Mouse (Mus musculus) lung, postnatal 0 days (tissue): ENCODE measurements at regions not wholly inside any gene's neighbourhood (a gene's known extent, or its start where the extent isn't known, plus 50 kb on each side); places are given as distances from the start of the nearest gene placed in this dataset.

Experiments used
- CTCF ChIP-seq: IDR thresholded peaks from 2 replicates; pipeline ENCODE4 v1.5.1; 2016; ENCODE audit warnings: antibody characterized with exemption, mild to moderate bottlenecking
- EP300 ChIP-seq: IDR thresholded peaks from 2 replicates; pipeline ENCODE4 v1.6.1; 2016; ENCODE audit warnings: antibody characterized with exemption, mild to moderate bottlenecking, control low read depth

- TF ChIP-seq EP300, result no peak
- TF ChIP-seq CTCF, result peak; percentile 32
Observed at GRCm38 (mm10) chr7:145029124-145029523, 89.4 kb upstream of the Ccnd1 start.
